Mouse (Mus musculus) gastrocnemius, adult 18-20 months (tissue): ENCODE measurements around the gene Trhr2. TPM values are rescaled to one million over a fixed set of nuclear protein-coding genes. Genes with fewer than 3 reads are reported as not detected.

ENCODE experiments used
- DNase-seq: peaks from one replicate; pipeline ENCODE4 v3.0.0; 2021; ENCODE audit warnings: low spot score
- total RNA-seq, 2 experiments: library from RNA; stranded (reverse); gene quantifications; 2 replicates each; pipeline ENCODE4 v1.2.3; 2021

Trhr2 gene
- total RNA-seq, 2 experiments from 2014 or later, result not detected

DNA sequence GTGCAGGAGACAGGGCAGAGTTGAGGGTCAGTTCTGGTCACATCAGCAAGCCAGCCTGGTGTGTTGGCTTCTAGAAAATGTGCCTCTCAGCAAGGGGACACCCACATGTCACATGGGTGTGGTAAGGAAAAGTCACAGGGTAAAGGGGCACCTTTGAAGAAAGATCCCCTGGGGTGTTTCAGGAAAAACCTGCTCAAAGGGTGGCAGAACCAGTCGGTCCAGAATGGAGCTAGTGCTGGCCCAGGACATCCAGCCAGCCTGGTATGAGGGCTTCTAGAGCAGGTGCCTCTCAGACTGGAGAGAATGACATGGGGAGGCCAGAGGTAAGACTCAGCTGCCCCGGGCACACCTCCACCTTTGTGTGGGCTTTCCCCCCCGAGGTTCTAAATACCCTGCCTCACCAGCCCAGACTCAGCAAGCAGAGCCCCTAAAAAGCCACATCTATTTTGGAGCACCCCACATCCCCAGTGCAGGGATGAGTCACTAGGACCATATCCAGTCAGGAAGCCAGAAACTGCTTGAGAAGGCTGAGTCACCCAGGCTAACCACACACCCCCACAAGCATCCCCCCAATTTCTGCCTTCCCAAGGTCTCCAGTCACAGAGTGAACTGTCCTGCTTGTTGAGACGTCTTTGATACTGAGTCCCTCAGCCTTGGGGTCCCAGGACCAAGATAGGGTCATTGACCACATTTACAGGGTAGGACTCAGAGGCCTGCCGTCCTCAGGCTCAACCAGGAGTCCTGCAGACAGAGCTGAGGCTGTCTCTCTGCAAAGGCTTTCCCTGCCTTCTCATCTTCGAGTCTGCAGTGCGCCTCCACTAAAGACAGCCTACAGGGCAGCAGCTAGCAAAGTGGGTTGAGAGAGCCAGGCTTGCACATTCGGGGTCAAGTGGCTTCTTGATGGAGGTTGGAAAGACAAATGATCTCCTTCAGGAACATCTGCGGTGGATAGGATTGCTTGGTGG lies 4.6 kb downstream of the Trhr2 start:
- no peak for DNase-seq

- DNase-seq, result no peak
Measured at GRCm38 (mm10) chr8:122354157-122354556, 6.4 kb downstream of the Trhr2 start.

DNA sequence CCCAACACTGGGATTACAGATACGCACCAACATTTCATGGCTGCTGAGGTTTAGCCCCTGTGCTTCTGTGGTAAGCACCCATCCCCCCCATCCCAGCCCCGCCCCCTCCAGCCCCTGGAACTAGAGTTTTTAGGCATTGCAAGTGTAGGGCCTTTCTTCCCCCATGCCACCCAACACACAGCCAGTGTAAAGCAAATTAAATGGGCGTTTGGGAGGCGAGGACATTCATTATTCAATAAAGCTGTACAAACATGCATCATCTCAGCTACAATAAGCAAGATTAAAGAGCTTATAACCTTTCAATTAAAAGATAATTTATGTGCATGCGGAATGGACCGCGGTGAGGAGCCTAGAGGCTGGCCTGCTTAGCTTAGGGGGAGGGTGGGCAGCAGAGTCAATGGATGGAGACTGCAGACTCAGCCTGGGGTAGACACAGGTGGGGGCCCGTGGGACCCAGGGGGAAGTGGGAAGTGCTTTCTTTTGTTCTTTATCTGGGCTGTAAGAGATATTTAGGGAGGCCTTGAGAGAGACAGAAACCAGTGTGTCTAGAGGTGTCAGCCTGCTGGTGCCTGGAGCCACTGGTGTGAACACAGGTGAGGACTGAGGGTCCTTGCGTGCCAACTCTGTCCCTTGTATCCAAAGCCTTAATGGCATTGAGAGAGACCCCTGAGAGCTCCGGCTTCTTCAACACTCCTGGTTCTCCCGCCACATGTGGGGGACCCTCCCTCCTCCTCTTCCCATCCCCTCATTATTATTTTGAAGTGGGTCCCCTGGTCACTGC lies 10.0 kb downstream of the Trhr2 start:
- DNase-seq, result no peak

- no peak for DNase-seq
Measured at GRCm38 (mm10) chr8:122349357-122350297, 10.9 kb downstream of the Trhr2 start.

DNA sequence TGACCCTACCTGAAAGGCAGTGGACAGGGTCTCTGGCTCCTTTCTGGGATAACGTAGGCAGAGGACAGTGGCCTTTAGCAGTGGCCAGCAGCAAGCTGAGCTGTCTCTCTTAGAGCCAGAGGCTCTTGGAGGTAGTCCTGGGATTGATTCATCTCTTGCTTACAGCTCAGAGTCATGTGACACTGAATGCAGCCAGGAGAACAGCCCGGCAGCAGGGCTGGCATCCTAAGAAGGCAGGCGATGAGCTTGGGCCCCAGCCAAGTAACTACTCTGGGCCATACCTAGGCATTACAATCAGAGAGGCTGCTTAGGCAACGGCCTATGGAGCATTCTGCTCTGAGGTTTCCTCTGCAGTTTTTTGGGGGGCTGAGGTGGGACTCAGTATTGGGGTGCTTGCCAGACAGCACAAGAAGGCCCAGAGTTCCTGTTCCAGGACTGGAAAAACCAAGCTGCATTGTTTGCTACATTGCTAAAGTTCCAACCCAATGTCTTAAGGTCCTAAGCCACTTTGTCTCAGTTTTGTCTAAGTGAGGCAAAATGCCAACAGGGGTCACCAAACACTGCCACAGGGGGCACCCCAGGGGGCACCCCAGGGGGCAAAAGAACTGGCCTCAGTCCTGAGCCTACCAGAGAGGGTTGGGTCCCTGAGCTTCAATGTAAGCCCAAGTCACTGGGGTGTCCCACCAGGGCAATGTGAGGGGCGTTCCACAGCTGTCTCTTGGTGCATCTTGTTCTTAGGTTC lies 12.6 kb downstream of the Trhr2 start:
- peak; percentile 51 for DNase-seq

GRCm38 (mm10) chr8:122345181-122346095 lies 15.1 kb downstream of the Trhr2 start:
- DNase-seq, result no peak

- DNase-seq, result no peak
Measured at GRCm38 (mm10) chr8:122344219-122344618, 16.3 kb downstream of the Trhr2 start.

- DNase-seq, result peak; percentile 45
Measured at GRCm38 (mm10) chr8:122343758-122344157, 16.8 kb downstream of the Trhr2 start.

DNA sequence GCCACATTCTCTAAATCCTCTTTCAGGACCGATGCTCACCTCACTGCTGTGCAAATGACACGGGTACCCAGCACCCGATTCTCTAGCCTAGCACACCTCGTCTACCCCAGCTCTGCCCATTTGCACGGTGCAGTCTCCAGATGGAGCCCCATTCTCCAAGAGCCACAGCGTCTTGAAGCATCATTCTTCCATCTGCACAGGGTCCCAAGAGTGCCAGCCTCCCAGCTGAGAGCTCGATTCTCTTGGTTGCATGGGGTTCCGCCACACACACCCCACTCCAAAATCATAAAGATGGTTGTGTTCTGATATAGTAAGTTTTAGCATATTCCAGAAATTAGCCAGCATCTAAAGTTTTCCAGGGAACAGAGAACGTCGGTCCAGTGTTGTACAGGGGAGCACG lies 17.2 kb downstream of the Trhr2 start:
- no peak for DNase-seq

GRCm38 (mm10) chr8:122342806-122343209 lies 17.7 kb downstream of the Trhr2 start:
- no peak for DNase-seq

- no peak for DNase-seq
Measured at GRCm38 (mm10) chr8:122342362-122342761, 18.2 kb downstream of the Trhr2 start.

- no peak for DNase-seq
Measured at GRCm38 (mm10) chr8:122341790-122342189, 18.8 kb downstream of the Trhr2 start.

DNA sequence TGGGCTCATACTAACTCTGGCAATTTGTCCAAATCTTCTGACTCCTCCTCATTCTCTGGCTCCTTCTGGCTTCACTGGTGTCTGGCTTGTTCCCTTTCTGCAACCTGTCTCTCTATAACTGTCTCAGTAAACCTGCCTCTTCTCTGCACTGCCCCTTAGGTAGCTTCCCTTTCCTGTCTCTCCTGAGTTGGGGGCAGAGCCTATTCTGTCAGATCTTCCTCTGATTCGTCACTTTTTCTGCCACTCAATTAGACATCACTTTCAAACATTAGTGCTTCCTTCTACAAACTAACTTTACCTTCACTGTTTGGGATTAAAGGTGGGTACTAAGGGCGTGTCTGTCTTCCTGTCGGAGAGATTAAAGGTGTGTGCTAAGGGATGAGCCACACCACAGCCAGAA lies 19.8 kb downstream of the Trhr2 start:
- DNase-seq, result no peak

GRCm38 (mm10) chr8:122338852-122339251 lies 21.7 kb downstream of the Trhr2 start:
- DNase-seq, result no peak

DNA sequence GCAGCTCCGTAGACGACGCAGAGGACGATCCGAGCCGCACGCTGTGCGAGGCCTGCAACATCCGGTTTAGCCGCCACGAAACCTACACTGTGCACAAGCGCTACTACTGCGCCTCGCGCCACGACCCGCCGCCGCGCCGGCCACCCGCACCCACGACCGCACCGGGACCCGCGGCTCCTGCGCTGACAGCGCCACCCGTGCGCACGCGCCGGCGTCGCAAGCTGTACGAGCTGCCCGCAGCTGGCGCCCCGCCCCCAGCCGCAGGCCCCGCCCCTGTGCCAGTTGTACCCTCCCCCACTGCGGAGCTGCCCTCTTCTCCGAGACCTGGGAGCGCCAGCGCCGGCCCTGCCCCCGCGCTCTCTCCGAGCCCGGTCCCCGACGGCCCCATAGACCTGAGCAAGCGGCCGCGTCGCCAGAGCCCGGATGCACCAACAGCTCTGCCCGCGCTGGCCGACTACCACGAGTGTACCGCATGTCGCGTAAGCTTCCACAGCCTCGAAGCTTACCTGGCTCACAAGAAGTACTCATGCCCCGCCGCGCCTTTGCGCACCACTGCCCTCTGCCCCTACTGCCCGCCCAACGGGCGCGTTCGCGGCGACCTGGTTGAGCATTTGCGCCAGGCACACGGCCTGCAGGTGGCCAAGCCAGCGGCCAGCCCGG lies 24.2 kb downstream of the Trhr2 start:
- DNase-seq, result no peak

GRCm38 (mm10) chr8:122335638-122336250 lies 24.8 kb downstream of the Trhr2 start:
- no peak for DNase-seq

DNA sequence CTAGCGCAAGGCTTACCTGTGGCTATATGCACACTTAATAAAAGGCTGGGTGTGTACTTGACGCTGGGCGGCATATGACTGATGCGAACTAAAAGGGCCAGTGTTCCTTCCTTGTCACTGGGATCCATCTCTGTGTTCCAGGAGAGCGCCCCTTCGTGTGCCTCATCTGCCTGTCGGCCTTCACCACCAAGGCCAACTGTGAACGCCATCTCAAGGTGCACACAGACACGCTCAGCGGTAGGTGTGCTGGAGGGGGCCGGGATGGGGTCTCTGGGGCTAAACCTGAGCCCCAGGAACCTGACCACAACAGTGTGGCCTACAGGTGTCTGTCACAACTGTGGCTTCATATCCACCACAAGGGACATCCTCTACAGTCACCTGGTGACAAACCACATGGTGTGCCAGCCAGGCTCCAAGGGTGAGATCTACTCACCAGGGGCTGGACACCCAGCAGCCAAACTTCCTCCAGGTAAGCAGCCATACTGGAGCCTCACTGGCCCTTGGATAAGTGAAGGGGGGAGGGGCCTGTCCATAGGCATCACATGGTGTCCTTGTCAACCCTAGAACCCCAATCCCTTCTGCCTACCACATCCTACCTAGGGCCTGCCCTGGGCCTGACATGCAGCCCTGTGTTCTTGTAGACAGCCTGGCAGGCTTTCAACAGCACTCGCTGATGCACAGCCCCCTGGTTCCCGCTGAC lies 25.6 kb downstream of the Trhr2 start:
- no peak for DNase-seq

DNA sequence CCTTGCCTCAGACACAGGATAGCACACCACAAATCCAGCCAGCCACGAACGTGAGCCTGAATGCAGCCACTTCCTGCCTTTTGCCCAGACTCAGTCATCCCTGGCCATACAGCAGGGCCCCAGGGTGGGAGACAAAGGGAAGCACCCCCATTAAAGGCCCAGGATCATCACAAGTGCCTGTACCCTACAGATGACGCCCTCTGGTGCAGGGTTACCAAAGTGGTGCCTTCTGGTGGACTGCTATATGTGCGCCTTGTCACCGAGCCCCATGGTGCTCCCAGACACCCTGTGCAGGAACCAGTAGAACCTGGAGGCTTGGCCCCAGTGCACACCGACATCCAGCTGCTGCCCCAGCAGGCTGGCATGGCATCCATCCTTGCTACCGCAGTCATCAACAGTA lies 27.0 kb downstream of the Trhr2 start:
- no peak for DNase-seq
